Mouse (Mus musculus) retina, adult 2 months (tissue): ENCODE results near the gene Ssr4.
"Not testable (repeated sequence)": the region's sequence is repeated elsewhere in the genome, so short reads cannot be mapped to it uniquely, and the experiment has no call there.

Source experiments
- DNase-seq: peaks from one replicate; pipeline ENCODE4 v3.0.0-alpha.2; 2012; ENCODE audit warnings: low read depth, low spot score

The Ssr4 gene

GRCm38 (mm10) chrX:73786364-73787224, at the start of gene Ssr4, which contains the start of gene Idh3g:
Gene Ssr4 (plus strand): TSS chrX:73787028.
Gene Idh3g (minus strand): TSS chrX:73786897.
- peak; percentile 84 for DNase-seq

- no peak for DNase-seq
Measured at GRCm38 (mm10) chrX:73738155-73738554, 48.7 kb upstream of the Ssr4 start.

GRCm38 (mm10) chrX:73739151-73739550, 47.7 kb upstream of the Ssr4 start:
- no peak for DNase-seq

- DNase-seq: not testable (repeated sequence)
Measured at GRCm38 (mm10) chrX:73739841-73740240, 47.0 kb upstream of the Ssr4 start.

GRCm38 (mm10) chrX:73744774-73745481, 41.9 kb upstream of the Ssr4 start:
- DNase-seq: no peak

GRCm38 (mm10) chrX:73748977-73749376, 37.9 kb upstream of the Ssr4 start:
- no peak for DNase-seq

- no peak for DNase-seq
Measured at GRCm38 (mm10) chrX:73756334-73757140, 30.3 kb upstream of the Ssr4 start, which contains the start of gene Plxnb3. Gene Plxnb3 (plus strand): TSS chrX:73757090.

GRCm38 (mm10) chrX:73758611-73759290, 28.1 kb upstream of the Ssr4 start:
- DNase-seq: no peak

- no peak for DNase-seq
Measured at GRCm38 (mm10) chrX:73765311-73765710, 21.5 kb upstream of the Ssr4 start.

- DNase-seq: no peak
Measured at GRCm38 (mm10) chrX:73767267-73767666, 19.6 kb upstream of the Ssr4 start.

GRCm38 (mm10) chrX:73774168-73774760, 12.6 kb upstream of the Ssr4 start, which contains the start of gene Srpk3:
Gene Srpk3 (plus strand): TSS chrX:73774405.
- peak; percentile 13 for DNase-seq

- no peak for DNase-seq
Measured at GRCm38 (mm10) chrX:73774802-73775483, 11.9 kb upstream of the Ssr4 start.

GRCm38 (mm10) chrX:73782227-73782626, 4.6 kb upstream of the Ssr4 start:
- DNase-seq: no peak

- no peak for DNase-seq
Measured at GRCm38 (mm10) chrX:73785666-73786065, 1.2 kb upstream of the Ssr4 start.

- no peak for DNase-seq
Measured at GRCm38 (mm10) chrX:73787225-73787558, 364 bp downstream of the Ssr4 start.

- DNase-seq: no peak
Measured at GRCm38 (mm10) chrX:73788501-73788900, 1.7 kb downstream of the Ssr4 start.

- DNase-seq: no peak
Measured at GRCm38 (mm10) chrX:73793039-73793438, 6.2 kb downstream of the Ssr4 start.

- DNase-seq: no peak
Measured at GRCm38 (mm10) chrX:73793505-73793904, 6.7 kb downstream of the Ssr4 start.

- no peak for DNase-seq
Measured at GRCm38 (mm10) chrX:73797511-73797910, 10.7 kb downstream of the Ssr4 start.

GRCm38 (mm10) chrX:73798502-73798901, 11.7 kb downstream of the Ssr4 start:
- peak; percentile 29 for DNase-seq
